Mouse (Mus musculus) kidney, embryonic 15.5 days (tissue): ENCODE measurements around the gene Atp2c2. TPM values are rescaled to one million over a fixed set of nuclear protein-coding genes. Genes with fewer than 3 reads are reported as not detected.

ENCODE experiments used
- ATAC-seq: fragments of 200-750 bp; cut with Nextera tagmentation; replicated peaks from 2 replicates; pipeline ENCODE4 v1.8.0; 2017; ENCODE audit warnings: moderate TSS enrichment; ENCODE audit not compliant: low FRiP score
- H3K27ac ChIP-seq: fragments of 300-500 bp; sonication (generic); 2 replicates; pipeline ENCODE4 v1.5.1; 2015; ENCODE audit warnings: mild to moderate bottlenecking, inconsistent platforms
- H3K27me3 ChIP-seq: fragments of 300-500 bp; sonication (generic); 2 replicates; pipeline ENCODE4 v1.6.1; 2015; ENCODE audit warnings: inconsistent platforms
- H3K36me3 ChIP-seq: fragments of 300-500 bp; sonication (generic); 2 replicates; pipeline ENCODE4 v1.6.1; 2015; ENCODE audit warnings: inconsistent platforms
- H3K4me1 ChIP-seq: fragments of 300-500 bp; sonication (generic); 2 replicates; pipeline ENCODE4 v1.6.1; 2015; ENCODE audit warnings: inconsistent platforms
- H3K4me2 ChIP-seq: fragments of 300-500 bp; sonication (generic); 2 replicates; pipeline ENCODE4 v1.6.1; 2015; ENCODE audit warnings: moderate library complexity, mild to moderate bottlenecking, inconsistent platforms
- H3K4me3 ChIP-seq: fragments of 300-500 bp; sonication (generic); replicated peaks from 2 replicates; pipeline ENCODE4 v1.5.1; 2015; ENCODE audit warnings: mild to moderate bottlenecking, inconsistent platforms
- H3K9ac ChIP-seq: fragments of 300-500 bp; sonication (generic); 2 replicates; pipeline ENCODE4 v1.6.1; 2015; ENCODE audit warnings: mild to moderate bottlenecking, inconsistent platforms
- H3K9me3 ChIP-seq: fragments of 300-500 bp; sonication (generic); replicated peaks from 2 replicates; pipeline ENCODE4 v1.6.1; 2016; ENCODE audit warnings: inconsistent platforms
- WGBS: fragments of 180-500 bp; shearing (Covaris S2); methylation state at CpG from one replicate; pipeline ENCODE4 v1.1.7; 2015; ENCODE audit warnings: mixed read lengths; 5-methylcytosine and 5-hydroxymethylcytosine counted together
- polyA plus RNA-seq: library from polyadenylated mRNA; unstranded; fragments of >200 nt; fragmentation: Nextera tagmentation; extraction: Ambion mirVana; gene quantifications from 2 replicates; pipeline ENCODE4 v1.2.1, GENCODE M21; 2015

The Atp2c2 gene
- polyA plus RNA-seq, 1 experiment from 2014 or later: 1.6 TPM

- H3K4me2 ChIP-seq: peak overlapping the region; percentile 61
- H3K4me1 ChIP-seq: peaks cover 20% of the 10 kb centered on the region
- H3K27ac ChIP-seq: no peak overlapping the region
- 0 out of 2 replicates have a peak, but pooled peaks cover 3% of the 10 kb centered on the region for H3K27me3 ChIP-seq
- 0 out of 2 replicates have a peak, but pooled peaks cover 6% of the 10 kb centered on the region for H3K36me3 ChIP-seq
- no peaks in the 10 kb centered on the region for H3K9me3 ChIP-seq
- no peak overlapping the region for H3K9ac ChIP-seq
- WGBS: 16% methylated on average over 28 of the region's 28 CpGs
- ATAC-seq: peak; percentile 62
- peak overlapping the region; percentile 44 for H3K4me3 ChIP-seq
These were observed 55.7 kb downstream of the Atp2c2 start for GRCm38 (mm10) chr8:119755238-119756146.

GRCm38 (mm10) chr8:119756147-119756461 is 56.3 kb downstream of the Atp2c2 start:
- Histone ChIP-seq H3K9ac (no peak overlapping the region), H3K4me2 (peak overlapping the region; percentile 61), H3K9me3 (no peaks in the 10 kb centered on the region), H3K4me1 (peaks cover 20% of the 10 kb centered on the region), H3K27ac (no peak overlapping the region), H3K36me3 (0 out of 2 replicates have a peak, but pooled peaks cover 12% of the 10 kb centered on the region), H3K27me3 (0 out of 2 replicates have a peak, but pooled peaks cover 3% of the 10 kb centered on the region), H3K4me3 (peak overlapping the region; percentile 44)
- no peak for ATAC-seq
- WGBS: 64% methylated on average over 2 of the region's 2 CpGs

- ATAC-seq: 0 out of 2 replicates have a peak, but pooled peaks have one; percentile 30
- Histone ChIP-seq H3K4me2 (no peak overlapping the region), H3K4me3 (no peak overlapping the region), H3K27ac (no peak overlapping the region), H3K9ac (no peak overlapping the region), H3K36me3 (0 out of 2 replicates have a peak, but pooled peaks cover 14% of the 10 kb centered on the region), H3K9me3 (no peaks in the 10 kb centered on the region), H3K4me1 (peaks cover 20% of the 10 kb centered on the region), H3K27me3 (0 out of 2 replicates have a peak, but pooled peaks cover 3% of the 10 kb centered on the region)
- 50% methylated on average over 5 of the region's 5 CpGs for WGBS
These were observed 56.7 kb downstream of the Atp2c2 start for GRCm38 (mm10) chr8:119756538-119756937.

GRCm38 (mm10) chr8:119761692-119762091 is 61.9 kb downstream of the Atp2c2 start:
- no peak overlapping the region for H3K4me3 ChIP-seq
- H3K9me3 ChIP-seq: no peaks in the 10 kb centered on the region
- no peak for ATAC-seq
- H3K27me3 ChIP-seq: no peaks in the 10 kb centered on the region
- H3K4me1 ChIP-seq: peaks cover 7% of the 10 kb centered on the region
- WGBS: 94% methylated on average over 11 of the region's 11 CpGs
- no peak overlapping the region for H3K9ac ChIP-seq
- H3K27ac ChIP-seq: no peak overlapping the region
- peaks cover 18% of the 10 kb centered on the region; the same call in 1 of the 2 replicates for H3K36me3 ChIP-seq
- H3K4me2 ChIP-seq: no peak overlapping the region

- Histone ChIP-seq H3K9me3 (no peaks in the 10 kb centered on the region), H3K4me2 (no peak overlapping the region), H3K4me3 (no peak overlapping the region), H3K36me3 (peaks cover 25% of the 10 kb centered on the region), H3K27me3 (no peaks in the 10 kb centered on the region), H3K4me1 (0 out of 2 replicates have a peak, but pooled peaks cover 6% of the 10 kb centered on the region), H3K27ac (no peak overlapping the region), H3K9ac (no peak overlapping the region)
- ATAC-seq: no peak
- WGBS: 83% methylated on average over 21 of the region's 21 CpGs
These were observed 62.7 kb downstream of the Atp2c2 start for GRCm38 (mm10) chr8:119762226-119763220.

GRCm38 (mm10) chr8:119765311-119765710 is 65.5 kb downstream of the Atp2c2 start:
- H3K9me3 ChIP-seq: no peaks in the 10 kb centered on the region
- H3K4me1 ChIP-seq: 0 out of 2 replicates have a peak, but pooled peaks cover 6% of the 10 kb centered on the region
- WGBS: 92% methylated on average over 10 of the region's 10 CpGs
- H3K4me2 ChIP-seq: no peak overlapping the region
- no peak overlapping the region for H3K27ac ChIP-seq
- no peaks in the 10 kb centered on the region for H3K27me3 ChIP-seq
- H3K9ac ChIP-seq: no peak overlapping the region
- no peak for ATAC-seq
- peaks cover 32% of the 10 kb centered on the region for H3K36me3 ChIP-seq
- H3K4me3 ChIP-seq: no peak overlapping the region

GRCm38 (mm10) chr8:119765761-119766444 is 66.1 kb downstream of the Atp2c2 start:
- Histone ChIP-seq H3K27me3 (no peaks in the 10 kb centered on the region), H3K27ac (no peak overlapping the region), H3K9me3 (no peaks in the 10 kb centered on the region), H3K36me3 (peaks cover 29% of the 10 kb centered on the region), H3K4me2 (no peak overlapping the region), H3K4me1 (0 out of 2 replicates have a peak, but pooled peaks cover 6% of the 10 kb centered on the region), H3K9ac (no peak overlapping the region), H3K4me3 (no peak overlapping the region)
- ATAC-seq: no peak
- WGBS: 82% methylated on average over 22 of the region's 22 CpGs

GRCm38 (mm10) chr8:119776668-119777245 is 76.9 kb downstream of the Atp2c2 start:
- no peak overlapping the region for H3K4me3 ChIP-seq
- H3K4me1 ChIP-seq: peaks cover 33% of the 10 kb centered on the region
- H3K36me3 ChIP-seq: peaks cover 6% of the 10 kb centered on the region; the same call in 1 of the 2 replicates
- 82% methylated on average over 7 of the region's 7 CpGs for WGBS
- H3K27ac ChIP-seq: no peak overlapping the region
- 0 out of 2 replicates have a peak overlapping the region, but pooled peaks have one; percentile 84 for H3K4me2 ChIP-seq
- no peak overlapping the region for H3K9ac ChIP-seq
- H3K27me3 ChIP-seq: no peaks in the 10 kb centered on the region
- no peaks in the 10 kb centered on the region for H3K9me3 ChIP-seq
- ATAC-seq: no peak

GRCm38 (mm10) chr8:119777765-119778164 is 78.0 kb downstream of the Atp2c2 start:
- Histone ChIP-seq H3K36me3 (no peaks in the 10 kb centered on the region), H3K9ac (peak overlapping the region; percentile 69), H3K27ac (peak overlapping the region; percentile 86), H3K27me3 (no peaks in the 10 kb centered on the region), H3K4me3 (peak overlapping the region; percentile 60), H3K4me2 (peak overlapping the region; percentile 84), H3K9me3 (no peaks in the 10 kb centered on the region), H3K4me1 (peaks cover 33% of the 10 kb centered on the region)
- 11% methylated on average over 7 of the region's 7 CpGs for WGBS
- peak; percentile 20; the same call in 1 of the 2 replicates for ATAC-seq

- peak; percentile 97 for ATAC-seq
- H3K4me1 ChIP-seq: peaks cover 33% of the 10 kb centered on the region
- H3K9ac ChIP-seq: peak within 1 kb of the TSS; percentile 69
- H3K4me3 ChIP-seq: peak within 1 kb of the TSS; percentile 60
- H3K36me3 ChIP-seq: no peaks in the 10 kb centered on the region
- WGBS: 1% methylated on average over 18 of the region's 18 CpGs
- H3K4me2 ChIP-seq: peak within 1 kb of the TSS; percentile 84
- H3K27ac ChIP-seq: peak within 1 kb of the TSS; percentile 86
- no peaks in the 10 kb centered on the region for H3K27me3 ChIP-seq
- no peaks in the 10 kb centered on the region for H3K9me3 ChIP-seq
These were observed 78.5 kb downstream of the Atp2c2 start, which contains the start of gene Tldc1 for GRCm38 (mm10) chr8:119778263-119778662. Tldc1 (minus strand) TSS chr8:119778416.
